Mouse (Mus musculus) liver, embryonic 16.5 days (tissue): ENCODE data around the gene Thbs2. TPM values are rescaled to one million over a fixed set of nuclear protein-coding genes. Genes with fewer than 3 reads are reported as not detected.

Experiments used
- ATAC-seq: fragments of 200-750 bp; cut with Nextera tagmentation; 2 replicates; pipeline ENCODE4 v1.8.0; 2017; ENCODE audit warnings: low read depth, mild to moderate bottlenecking, moderate number of reproducible peaks, moderate library complexity
- H3K27ac ChIP-seq: fragments of 300-500 bp; sonication (generic); 2 replicates; pipeline ENCODE4 v1.5.1; 2014; ENCODE audit warnings: mild to moderate bottlenecking, low read length
- H3K27me3 ChIP-seq: fragments of 300-500 bp; sonication (generic); 2 replicates; pipeline ENCODE4 v1.6.1; 2014; ENCODE audit warnings: low read depth, low read length, mixed read lengths; ENCODE audit not compliant: control insufficient read depth, insufficient read depth
- H3K36me3 ChIP-seq: fragments of 300-500 bp; sonication (generic); 2 replicates; pipeline ENCODE4 v1.6.1; 2014; ENCODE audit warnings: mild to moderate bottlenecking; ENCODE audit not compliant: control insufficient read depth, insufficient read depth
- H3K4me1 ChIP-seq: fragments of 300-500 bp; sonication (generic); 2 replicates; pipeline ENCODE4 v1.6.1; 2014; ENCODE audit warnings: low read depth, low read length, mixed read lengths; ENCODE audit not compliant: control insufficient read depth
- H3K4me2 ChIP-seq: fragments of 300-500 bp; sonication (generic); 2 replicates; pipeline ENCODE4 v1.6.1; 2014; ENCODE audit warnings: low read depth, low read length, mixed read lengths
- H3K4me3 ChIP-seq: fragments of 300-500 bp; sonication (generic); 2 replicates; pipeline ENCODE4 v1.5.1; 2014; ENCODE audit warnings: low read depth, mild to moderate bottlenecking, low read length
- H3K9ac ChIP-seq: fragments of 300-500 bp; sonication (generic); 2 replicates; pipeline ENCODE4 v1.6.1; 2014; ENCODE audit warnings: low read depth, low read length
- H3K9me3 ChIP-seq: fragments of 300-500 bp; sonication (generic); replicated peaks from 2 replicates; pipeline ENCODE4 v1.6.1; 2016; ENCODE audit warnings: low read length; ENCODE audit not compliant: control insufficient read depth
- WGBS: fragments of 180-500 bp; shearing (Covaris S2); extraction: QIAGEN DNeasy Blood & Tissue Kit; methylation state at CpG from one replicate; pipeline ENCODE4 v1.1.7; 2014; ENCODE audit not compliant: insufficient replicate concordance; 5-methylcytosine and 5-hydroxymethylcytosine counted together
- polyA plus RNA-seq: library from polyadenylated mRNA; unstranded; fragments of >200 nt; fragmentation: Nextera tagmentation; extraction: Ambion mirVana; gene quantifications from 2 replicates; pipeline ENCODE4 v1.2.1, GENCODE M21; 2015

Gene Thbs2
- polyA plus RNA-seq, 1 experiment from 2014 or later, result 2.6 TPM

DNA sequence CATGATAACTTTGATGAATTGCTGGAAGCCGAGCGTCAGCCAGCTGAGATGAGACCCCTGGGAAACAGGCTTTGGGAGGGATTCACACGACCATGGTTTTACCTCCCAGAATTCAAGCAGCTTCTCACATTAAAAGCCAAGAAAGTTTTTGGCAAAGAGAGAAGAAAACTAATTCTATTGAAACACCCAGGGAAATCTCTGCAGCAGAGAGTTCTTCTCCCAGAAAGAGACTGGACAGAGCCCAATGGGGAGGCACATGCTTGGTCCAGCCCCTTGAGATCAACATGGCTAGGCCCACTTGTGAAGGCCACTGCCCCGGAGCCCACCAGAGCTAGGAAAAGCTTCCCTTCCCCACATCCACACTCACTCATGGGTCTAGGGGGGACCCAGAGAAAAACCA is 26.9 kb upstream of the Thbs2 start:
- Histone ChIP-seq H3K27ac (no peak overlapping the region), H3K36me3 (no peaks in the 10 kb centered on the region), H3K4me1 (no peaks in the 10 kb centered on the region), H3K4me2 (no peak overlapping the region), H3K9ac (no peak overlapping the region), H3K9me3 (no peaks in the 10 kb centered on the region), H3K4me3 (no peak overlapping the region), H3K27me3 (no peaks in the 10 kb centered on the region)
- no peak for ATAC-seq
- 66% methylated on average over 4 of the region's 4 CpGs for WGBS

DNA sequence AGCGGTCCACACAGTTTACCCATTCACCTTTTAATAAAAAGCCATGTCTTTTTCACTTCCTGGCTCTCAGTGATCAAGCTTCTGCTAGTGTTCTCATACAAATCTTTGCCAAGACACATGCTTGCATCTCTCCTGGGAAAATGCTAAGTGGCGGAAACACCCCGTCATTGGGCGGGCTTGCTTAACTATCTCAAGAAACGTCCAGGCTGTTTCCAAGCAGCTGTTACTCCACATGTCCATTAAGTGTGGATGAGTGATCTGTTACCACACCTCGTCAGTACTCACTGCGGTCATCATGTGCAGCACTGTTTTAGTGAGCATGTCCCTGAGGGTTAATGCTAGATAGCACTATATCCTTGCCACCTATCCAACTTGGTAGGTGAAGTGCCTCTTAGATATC is 26.2 kb upstream of the Thbs2 start:
- WGBS, result 63% methylated on average over 7 of the region's 7 CpGs
- Histone ChIP-seq H3K27me3 (no peaks in the 10 kb centered on the region), H3K4me2 (no peak overlapping the region), H3K9ac (no peak overlapping the region), H3K4me1 (no peaks in the 10 kb centered on the region), H3K4me3 (no peak overlapping the region), H3K9me3 (no peaks in the 10 kb centered on the region), H3K27ac (no peak overlapping the region), H3K36me3 (no peaks in the 10 kb centered on the region)
- no peak for ATAC-seq

DNA sequence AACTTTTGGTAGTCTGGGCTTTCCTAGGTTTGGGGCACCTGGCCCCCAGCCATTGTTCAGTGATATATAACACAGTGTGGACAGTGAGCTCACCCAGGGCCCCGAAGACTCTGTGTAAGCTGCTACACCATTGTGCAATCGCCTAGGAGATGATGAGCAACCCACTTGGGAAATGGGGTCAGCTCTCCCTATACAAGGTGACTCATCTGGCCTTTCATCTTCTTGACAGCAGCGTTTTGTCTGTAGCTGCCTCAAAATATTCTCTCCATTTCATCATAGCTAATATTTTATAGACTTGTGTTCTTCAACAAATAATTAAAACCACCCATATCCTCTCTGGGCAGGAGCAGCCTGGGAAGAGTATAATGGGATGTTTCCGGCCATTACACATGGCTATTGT is 24.8 kb upstream of the Thbs2 start:
- H3K27me3 ChIP-seq, result no peaks in the 10 kb centered on the region
- WGBS, result 49% methylated on average over 4 of the region's 4 CpGs
- no peaks in the 10 kb centered on the region for H3K36me3 ChIP-seq
- no peak for ATAC-seq
- no peaks in the 10 kb centered on the region for H3K4me1 ChIP-seq
- H3K9me3 ChIP-seq, result no peaks in the 10 kb centered on the region
- no peak overlapping the region for H3K4me2 ChIP-seq
- no peak overlapping the region for H3K4me3 ChIP-seq
- H3K27ac ChIP-seq, result no peak overlapping the region
- no peak overlapping the region for H3K9ac ChIP-seq

DNA sequence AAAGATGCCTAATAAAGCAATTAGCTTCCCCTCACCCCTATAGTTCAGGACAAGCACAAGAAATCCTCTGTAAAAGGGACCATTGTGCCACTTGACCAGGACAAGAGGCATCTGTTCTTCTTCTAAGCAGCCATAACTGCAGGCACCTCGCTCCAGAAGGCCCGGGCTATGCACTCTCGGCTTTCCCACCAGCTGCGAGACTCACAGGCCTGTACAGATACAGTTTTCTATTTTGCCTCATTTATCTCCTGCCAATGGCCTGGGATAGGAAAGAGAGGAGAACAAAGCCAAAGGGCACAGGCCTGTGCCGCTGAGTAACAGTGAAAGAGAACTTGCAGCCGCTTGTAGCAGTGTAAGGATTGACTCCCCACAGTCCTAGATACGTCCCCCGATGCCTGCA is 20.7 kb upstream of the Thbs2 start:
- no peaks in the 10 kb centered on the region for H3K4me1 ChIP-seq
- no peak overlapping the region for H3K27ac ChIP-seq
- no peaks in the 10 kb centered on the region for H3K36me3 ChIP-seq
- WGBS, result 73% methylated on average over 8 of the region's 8 CpGs
- no peaks in the 10 kb centered on the region for H3K9me3 ChIP-seq
- H3K4me2 ChIP-seq, result no peak overlapping the region
- H3K27me3 ChIP-seq, result no peaks in the 10 kb centered on the region
- no peak for ATAC-seq
- H3K9ac ChIP-seq, result no peak overlapping the region
- H3K4me3 ChIP-seq, result no peak overlapping the region

DNA sequence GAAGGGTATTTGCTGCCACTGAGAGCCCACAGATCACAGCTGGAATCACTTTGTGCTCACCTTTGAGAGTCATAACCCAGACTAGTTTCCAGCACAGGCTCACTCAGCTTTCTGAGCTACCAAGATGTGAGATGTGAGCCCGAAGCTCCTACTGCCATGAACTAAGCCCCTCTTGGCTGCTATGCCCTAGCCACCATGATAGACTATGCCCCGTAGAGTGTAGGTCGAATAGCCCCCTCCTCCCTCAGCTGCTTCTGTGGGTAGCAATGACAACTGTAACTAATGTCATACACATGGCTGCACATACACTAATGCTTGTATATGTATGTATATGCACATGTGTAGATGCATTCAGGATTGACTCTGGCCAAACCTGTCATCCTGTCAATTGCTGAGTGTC is 20.3 kb upstream of the Thbs2 start:
- 63% methylated on average over 3 of the region's 3 CpGs for WGBS
- H3K36me3 ChIP-seq, result no peaks in the 10 kb centered on the region
- H3K4me1 ChIP-seq, result no peaks in the 10 kb centered on the region
- no peak for ATAC-seq
- no peak overlapping the region for H3K4me2 ChIP-seq
- no peak overlapping the region for H3K27ac ChIP-seq
- H3K9ac ChIP-seq, result no peak overlapping the region
- H3K27me3 ChIP-seq, result no peaks in the 10 kb centered on the region
- no peaks in the 10 kb centered on the region for H3K9me3 ChIP-seq
- no peak overlapping the region for H3K4me3 ChIP-seq

DNA sequence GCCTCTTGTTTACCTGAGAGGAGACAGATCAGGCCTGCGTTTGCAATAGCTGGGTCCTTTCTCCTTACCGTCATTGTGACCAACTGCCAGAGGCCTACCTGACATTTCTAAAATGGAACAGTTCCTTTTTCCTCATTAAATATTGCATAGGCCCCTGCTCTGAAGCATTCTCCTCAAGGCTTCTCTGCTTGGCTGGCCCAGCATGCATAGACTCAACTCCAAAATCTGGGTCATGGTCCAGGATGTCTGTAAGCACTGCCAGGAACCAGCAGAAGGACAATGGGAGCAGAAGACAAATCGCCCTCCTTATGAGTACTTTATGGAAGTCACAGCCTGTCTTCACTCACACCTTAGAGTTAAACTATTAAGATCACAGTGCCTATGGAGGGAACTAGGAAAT is 17.7 kb upstream of the Thbs2 start:
- Histone ChIP-seq H3K27me3 (no peaks in the 10 kb centered on the region), H3K27ac (no peak overlapping the region), H3K9me3 (no peaks in the 10 kb centered on the region), H3K36me3 (no peaks in the 10 kb centered on the region), H3K4me3 (no peak overlapping the region), H3K4me2 (no peak overlapping the region), H3K9ac (no peak overlapping the region), H3K4me1 (no peaks in the 10 kb centered on the region)
- 66% methylated on average over 3 of the region's 3 CpGs for WGBS
- no peak for ATAC-seq

DNA sequence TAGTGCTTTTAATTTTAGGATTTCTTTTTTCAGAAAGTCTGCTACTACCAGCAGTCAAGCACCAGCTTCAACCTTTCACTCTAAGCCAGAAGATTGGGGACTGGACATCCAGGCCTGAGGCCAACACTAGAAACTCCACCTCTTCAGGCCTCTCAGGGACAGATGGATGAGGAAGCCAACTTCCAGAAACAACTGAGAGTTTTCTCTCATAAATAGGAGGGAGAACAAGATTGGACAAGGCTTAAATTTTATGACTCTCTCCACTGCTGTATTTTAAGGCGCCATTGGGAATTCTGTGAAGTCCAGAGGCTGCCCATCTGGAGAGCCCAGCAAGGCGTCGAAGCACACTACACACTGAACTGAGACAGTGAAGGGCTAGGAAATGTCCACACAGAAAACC is 17.0 kb upstream of the Thbs2 start:
- no peak overlapping the region for H3K4me3 ChIP-seq
- H3K9me3 ChIP-seq, result no peaks in the 10 kb centered on the region
- no peak for ATAC-seq
- H3K9ac ChIP-seq, result no peak overlapping the region
- no peak overlapping the region for H3K27ac ChIP-seq
- H3K36me3 ChIP-seq, result no peaks in the 10 kb centered on the region
- H3K4me1 ChIP-seq, result no peaks in the 10 kb centered on the region
- WGBS, result 70% methylated on average over 3 of the region's 3 CpGs
- no peak overlapping the region for H3K4me2 ChIP-seq
- H3K27me3 ChIP-seq, result no peaks in the 10 kb centered on the region

DNA sequence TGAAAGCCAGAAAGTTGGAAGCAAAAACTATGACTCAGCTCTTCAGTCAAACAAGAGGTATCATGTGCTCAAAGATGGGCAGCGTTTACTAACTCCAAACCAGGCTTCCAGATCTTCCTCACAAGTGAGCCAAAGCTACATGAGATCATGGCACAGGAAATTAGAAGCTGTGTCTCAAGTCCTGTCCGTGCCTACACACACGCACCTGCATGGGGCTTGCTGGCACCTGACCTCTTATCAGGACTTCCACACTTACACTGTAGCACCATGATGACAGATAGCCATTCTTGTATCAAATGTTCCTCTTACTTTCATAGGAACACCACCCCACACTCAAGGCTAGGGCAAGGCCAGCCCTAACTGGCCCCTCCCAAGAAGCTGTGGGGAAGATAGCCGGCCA is 12.0 kb upstream of the Thbs2 start:
- Histone ChIP-seq H3K4me1 (no peaks in the 10 kb centered on the region), H3K36me3 (no peaks in the 10 kb centered on the region), H3K9me3 (no peaks in the 10 kb centered on the region), H3K27me3 (no peaks in the 10 kb centered on the region), H3K27ac (no peak overlapping the region), H3K4me3 (no peak overlapping the region), H3K4me2 (no peak overlapping the region), H3K9ac (no peak overlapping the region)
- WGBS, result 47% methylated on average over 4 of the region's 4 CpGs
- ATAC-seq, result no peak

DNA sequence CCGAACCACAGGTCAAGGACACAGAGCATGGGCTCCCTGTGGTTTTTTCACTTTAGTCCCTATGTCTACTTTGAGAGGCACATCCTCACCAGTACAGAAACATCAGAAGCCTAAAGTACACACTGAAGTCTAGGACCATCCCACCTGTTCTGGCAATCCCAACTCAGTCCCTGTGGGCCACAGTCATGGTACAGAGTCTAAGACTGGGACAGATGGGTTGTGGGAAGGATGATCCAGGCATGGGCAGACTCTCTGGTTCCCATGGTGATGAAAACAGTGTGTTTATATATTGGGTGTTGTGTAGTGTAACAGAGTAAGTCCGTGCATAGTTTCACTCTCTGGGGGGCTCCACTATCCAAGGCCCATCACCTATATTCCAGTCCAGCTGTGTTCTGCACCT is 11.4 kb upstream of the Thbs2 start:
- 45% methylated on average over 2 of the region's 2 CpGs for WGBS
- Histone ChIP-seq H3K4me1 (no peaks in the 10 kb centered on the region), H3K27me3 (no peaks in the 10 kb centered on the region), H3K27ac (no peak overlapping the region), H3K36me3 (no peaks in the 10 kb centered on the region), H3K9ac (no peak overlapping the region), H3K9me3 (no peaks in the 10 kb centered on the region), H3K4me3 (no peak overlapping the region), H3K4me2 (no peak overlapping the region)
- no peak for ATAC-seq

DNA sequence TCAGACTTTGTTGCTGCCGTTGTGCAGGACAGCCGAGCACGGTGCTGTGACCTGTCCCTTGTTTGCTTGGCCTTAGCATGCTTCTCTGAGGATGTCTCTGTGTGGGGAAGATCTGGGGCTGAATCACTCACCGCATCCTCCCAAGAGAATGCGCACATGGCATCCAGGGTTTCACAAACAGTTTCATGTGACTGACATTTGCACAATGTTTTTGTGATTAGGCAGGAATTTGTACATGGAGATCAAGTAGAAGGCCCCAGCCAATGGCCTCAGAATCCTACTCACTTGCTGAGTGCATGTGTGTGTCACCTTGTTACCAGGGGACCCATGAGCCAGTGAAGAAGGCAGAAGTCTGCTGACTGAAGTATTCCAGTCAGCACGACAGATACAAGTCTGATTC is 9.7 kb upstream of the Thbs2 start:
- WGBS, result 65% methylated on average over 6 of the region's 6 CpGs
- Histone ChIP-seq H3K9ac (no peak overlapping the region), H3K36me3 (no peaks in the 10 kb centered on the region), H3K27ac (no peak overlapping the region), H3K4me1 (no peaks in the 10 kb centered on the region), H3K4me3 (no peak overlapping the region), H3K9me3 (no peaks in the 10 kb centered on the region), H3K27me3 (no peaks in the 10 kb centered on the region), H3K4me2 (no peak overlapping the region)
- no peak for ATAC-seq
